Mouse (Mus musculus) thymus, adult 2 months (tissue): ENCODE results near the gene Sh3pxd2a.

Experiments used
- CTCF ChIP-seq: fragments of 200-500 bp; IDR thresholded peaks from 2 replicates; pipeline ENCODE4 v1.5.1; 2012; ENCODE audit warnings: mild to moderate bottlenecking, control low read depth, low read length, moderate library complexity, borderline replicate concordance; ENCODE audit not compliant: control insufficient read depth, poor library complexity, insufficient read depth; ENCODE audit errors: extremely low read depth
- POLR2A ChIP-seq: fragments of 200-500 bp; IDR thresholded peaks from 2 replicates; pipeline ENCODE4 v1.6.1; 2012; ENCODE audit warnings: mild to moderate bottlenecking, low read length, control low read depth, moderate library complexity; ENCODE audit not compliant: control insufficient read depth, poor library complexity, insufficient read depth; ENCODE audit errors: extremely low read depth

- TF ChIP-seq CTCF, result no peak
- TF ChIP-seq POLR2A, result no peak
These were observed 12.6 kb downstream of the Sh3pxd2a start for GRCm38 (mm10) chr19:47451476-47452113.
